Mouse (Mus musculus): ENCODE measurements around the gene Rbm39.
"Not testable (repeated sequence)": the region's sequence is repeated elsewhere in the genome, so short reads cannot be mapped to it uniquely, and the experiment has no call there.

The Rbm39 gene

GRCm38 (mm10) chr2:156180824-156181590 lies 969 bp upstream of the Rbm39 start:
- no peak for DNase-seq (ENCODE audit: low spot score)

GRCm38 (mm10) chr2:156179796-156180093 lies 293 bp downstream of the Rbm39 start:
- DNase-seq (ENCODE audit: low spot score), result no peak

- peak; percentile 86 for DNase-seq (ENCODE audit: low spot score)
Measured at GRCm38 (mm10) chr2:156179046-156179795, 817 bp downstream of the Rbm39 start.

GRCm38 (mm10) chr2:156177651-156178050 lies 2.4 kb downstream of the Rbm39 start:
- no peak for DNase-seq (ENCODE audit: low spot score)

GRCm38 (mm10) chr2:156177079-156177478 lies 3.0 kb downstream of the Rbm39 start:
- no peak for DNase-seq (ENCODE audit: low spot score)

- DNase-seq (ENCODE audit: low spot score), result no peak
Measured at GRCm38 (mm10) chr2:156166557-156166956, 13.5 kb downstream of the Rbm39 start.

GRCm38 (mm10) chr2:156165478-156165877 lies 14.6 kb downstream of the Rbm39 start:
- no peak for DNase-seq (ENCODE audit: low spot score)

GRCm38 (mm10) chr2:156151538-156151937 lies 28.5 kb downstream of the Rbm39 start:
- DNase-seq (ENCODE audit: low spot score), result no peak

- no peak for DNase-seq (ENCODE audit: low spot score)
Measured at GRCm38 (mm10) chr2:156147316-156147915, 32.6 kb downstream of the Rbm39 start.

GRCm38 (mm10) chr2:156146272-156146989 lies 33.6 kb downstream of the Rbm39 start:
- no peak for DNase-seq (ENCODE audit: low spot score)

GRCm38 (mm10) chr2:156145486-156146130 lies 34.4 kb downstream of the Rbm39 start:
- no peak for DNase-seq (ENCODE audit: low spot score)

GRCm38 (mm10) chr2:156143953-156144724 lies 35.9 kb downstream of the Rbm39 start, which contains the start of the genes Romo1 and Nfs1:
Gene Romo1 (plus strand): TSS chr2:156144039.
Gene Nfs1 (minus strand): TSS chr2:156144186.
- peak; percentile 92 for DNase-seq (ENCODE audit: low spot score)

- no peak for DNase-seq (ENCODE audit: low spot score)
Measured at GRCm38 (mm10) chr2:156143367-156143766, 36.7 kb downstream of the Rbm39 start.

GRCm38 (mm10) chr2:156142820-156143219 lies 37.2 kb downstream of the Rbm39 start:
- no peak for DNase-seq (ENCODE audit: low spot score)

GRCm38 (mm10) chr2:156135695-156136094 lies 44.3 kb downstream of the Rbm39 start:
- DNase-seq (ENCODE audit: low spot score), result no peak

- DNase-seq (ENCODE audit: low spot score), result no peak
Measured at GRCm38 (mm10) chr2:156134161-156134560, 45.9 kb downstream of the Rbm39 start.

GRCm38 (mm10) chr2:156126992-156127391 lies 53.0 kb downstream of the Rbm39 start, which contains the start of gene Gm28036:
Gene Gm28036 (minus strand): TSS chr2:156127092.
- DNase-seq (ENCODE audit: low spot score), result no peak

GRCm38 (mm10) chr2:156123731-156124130 lies 56.3 kb downstream of the Rbm39 start:
- DNase-seq (ENCODE audit: low spot score), result no peak

- no peak for DNase-seq (ENCODE audit: low spot score)
Measured at GRCm38 (mm10) chr2:156119566-156119965, 60.5 kb downstream of the Rbm39 start.

- DNase-seq (ENCODE audit: low spot score), result not testable (repeated sequence)
Measured at GRCm38 (mm10) chr2:156112080-156112423, 68.0 kb downstream of the Rbm39 start.
